Mouse (Mus musculus) midbrain, embryonic 15.5 days (tissue): ENCODE measurements around the gene Mapk8ip1. TPM values are rescaled to one million over a fixed set of nuclear protein-coding genes. Genes with fewer than 3 reads are reported as not detected.

Source experiments
- ATAC-seq: fragments of 200-750 bp; cut with Nextera tagmentation; replicated peaks from 2 replicates; pipeline ENCODE4 v1.8.0; 2017; ENCODE audit warnings: moderate TSS enrichment
- H3K27ac ChIP-seq: fragments of 300-500 bp; sonication (generic); 2 replicates; pipeline ENCODE4 v1.5.1; 2015; ENCODE audit warnings: mild to moderate bottlenecking, inconsistent platforms
- H3K27me3 ChIP-seq: fragments of 300-500 bp; sonication (generic); replicated peaks from 2 replicates; pipeline ENCODE4 v1.6.1; 2015; ENCODE audit warnings: inconsistent platforms
- H3K36me3 ChIP-seq: fragments of 300-500 bp; sonication (generic); replicated peaks from 2 replicates; pipeline ENCODE4 v1.6.1; 2015; ENCODE audit warnings: inconsistent platforms
- H3K4me1 ChIP-seq: fragments of 300-500 bp; sonication (generic); 2 replicates; pipeline ENCODE4 v1.6.1; 2015; ENCODE audit warnings: inconsistent platforms
- H3K4me2 ChIP-seq: fragments of 300-500 bp; sonication (generic); 2 replicates; pipeline ENCODE4 v1.6.1; 2015; ENCODE audit warnings: inconsistent platforms, mild to moderate bottlenecking, moderate library complexity
- H3K4me3 ChIP-seq: fragments of 300-500 bp; sonication (generic); 2 replicates; pipeline ENCODE4 v1.5.1; 2015; ENCODE audit warnings: mild to moderate bottlenecking, inconsistent platforms
- H3K9ac ChIP-seq: fragments of 300-500 bp; sonication (generic); 2 replicates; pipeline ENCODE4 v1.6.1; 2015; ENCODE audit warnings: mild to moderate bottlenecking, inconsistent platforms
- H3K9me3 ChIP-seq: fragments of 300-500 bp; sonication (generic); 2 replicates; pipeline ENCODE4 v1.6.1; 2016; ENCODE audit warnings: inconsistent platforms
- WGBS: fragments of 180-500 bp; shearing (Covaris S2); methylation state at CpG from one replicate; pipeline ENCODE4 v1.1.7; 2015; ENCODE audit warnings: mixed read lengths; 5-methylcytosine and 5-hydroxymethylcytosine counted together
- polyA plus RNA-seq: library from polyadenylated mRNA; unstranded; fragments of >200 nt; fragmentation: Nextera tagmentation; extraction: Ambion mirVana; gene quantifications from 2 replicates; pipeline ENCODE4 v1.2.1, GENCODE M21; 2015

Mapk8ip1 gene
- polyA plus RNA-seq, 1 experiment from 2014 or later, result 155 TPM

DNA sequence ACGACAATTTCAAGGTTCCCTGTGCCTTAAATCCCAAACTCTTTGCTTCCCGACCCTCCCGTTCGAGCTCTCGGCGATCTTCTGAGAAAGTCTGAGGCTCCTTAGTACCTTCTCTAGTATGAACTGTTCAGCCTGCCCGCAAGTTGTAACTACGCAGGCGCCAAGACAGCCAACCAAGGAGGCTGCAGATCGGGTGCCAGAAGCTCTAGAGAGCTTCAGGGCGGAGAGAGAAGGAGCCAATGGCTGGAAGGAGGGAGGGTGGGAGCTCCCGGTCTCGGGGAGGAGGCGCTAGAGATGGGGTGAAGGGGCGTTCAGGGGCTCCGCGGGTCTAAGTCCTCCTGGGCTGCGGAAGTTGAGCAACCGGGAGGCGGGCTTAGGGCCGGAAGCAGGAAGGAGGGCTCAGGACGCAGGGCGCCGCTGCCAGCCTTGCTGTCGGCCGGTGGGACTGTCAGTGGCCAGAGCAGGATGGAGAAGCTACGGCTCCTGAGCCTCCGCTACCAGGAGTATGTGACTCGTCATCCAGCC lies 25.9 kb downstream of the Mapk8ip1 start:
- peaks cover 9% of the 10 kb centered on the region; the same call in 1 of the 2 replicates for H3K36me3 ChIP-seq
- H3K27ac ChIP-seq, result peak overlapping the region; percentile 85
- under 1% methylated on average over 29 of the region's 29 CpGs for WGBS
- peaks cover 13% of the 10 kb centered on the region for H3K27me3 ChIP-seq
- peaks cover 52% of the 10 kb centered on the region for H3K4me1 ChIP-seq
- peak; percentile 94 for ATAC-seq
- peak overlapping the region; percentile 65 for H3K9ac ChIP-seq
- H3K4me3 ChIP-seq, result peak overlapping the region; percentile 85
- H3K9me3 ChIP-seq, result no peaks in the 10 kb centered on the region
- H3K4me2 ChIP-seq, result peak overlapping the region; percentile 84

DNA sequence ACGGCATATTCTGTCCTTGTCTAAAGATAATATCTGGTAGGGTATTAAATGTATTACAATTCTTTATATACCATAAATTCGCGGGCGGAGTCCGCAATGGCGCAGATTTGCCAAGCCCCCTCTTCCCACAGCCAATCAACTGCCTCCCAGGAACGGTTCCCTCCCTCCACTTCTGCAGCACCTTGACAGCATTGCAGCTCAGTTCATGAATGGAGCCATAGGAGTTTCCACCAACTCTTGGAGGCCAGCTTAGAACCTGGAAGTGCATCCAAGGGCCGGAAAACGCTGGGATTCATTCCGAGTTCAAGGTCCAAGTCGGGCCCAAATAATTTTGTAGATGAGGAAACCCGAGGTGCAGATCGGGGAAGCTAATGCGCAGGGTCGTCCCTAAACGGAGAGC lies 26.5 kb downstream of the Mapk8ip1 start, which contains the start of the genes Pex16 and Large2:
Gene Pex16, plus strand, starts transcription at position 163 of the 400 bp plus-strand sequence.
Gene Large2, minus strand, starts transcription at position 356 of the 400 bp plus-strand sequence.
- WGBS, result 6% methylated on average over 16 of the region's 16 CpGs
- Histone ChIP-seq H3K36me3 (peaks cover 9% of the 10 kb centered on the region; the same call in 1 of the 2 replicates), H3K27me3 (peaks cover 20% of the 10 kb centered on the region), H3K9me3 (no peaks in the 10 kb centered on the region), H3K4me1 (peaks cover 53% of the 10 kb centered on the region), H3K4me2 (peak within 1 kb of the TSS; percentile 84), H3K27ac (peak within 1 kb of the TSS; percentile 85), H3K4me3 (peak within 1 kb of the TSS; percentile 85), H3K9ac (peak within 1 kb of the TSS; percentile 65)
- ATAC-seq, result peak; percentile 53

DNA sequence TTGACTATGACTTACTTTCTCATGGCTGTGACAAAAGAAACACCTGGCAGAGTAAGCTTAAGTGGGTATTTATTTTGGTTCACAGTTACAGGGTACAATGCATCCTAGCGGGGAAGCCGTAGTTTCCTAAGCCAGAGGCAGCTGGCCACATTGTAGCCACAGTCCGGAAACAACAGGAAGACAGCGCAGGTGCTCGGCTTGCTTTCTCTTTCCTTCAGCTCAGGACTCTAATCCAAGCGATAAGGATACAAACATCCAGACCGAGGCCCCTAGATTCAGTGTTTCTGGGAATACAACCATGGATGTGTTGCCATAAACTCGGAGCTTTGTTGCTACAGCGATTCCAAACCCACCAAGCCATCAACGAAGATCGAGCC lies 27.6 kb downstream of the Mapk8ip1 start:
- H3K4me3 ChIP-seq, result no peak overlapping the region
- 55% methylated on average over 11 of the region's 11 CpGs for WGBS
- ATAC-seq, result no peak
- peaks cover 27% of the 10 kb centered on the region for H3K27me3 ChIP-seq
- H3K9ac ChIP-seq, result no peak overlapping the region
- H3K4me2 ChIP-seq, result no peak overlapping the region
- no peaks in the 10 kb centered on the region for H3K36me3 ChIP-seq
- H3K27ac ChIP-seq, result no peak overlapping the region
- peaks cover 53% of the 10 kb centered on the region for H3K4me1 ChIP-seq
- H3K9me3 ChIP-seq, result no peaks in the 10 kb centered on the region

DNA sequence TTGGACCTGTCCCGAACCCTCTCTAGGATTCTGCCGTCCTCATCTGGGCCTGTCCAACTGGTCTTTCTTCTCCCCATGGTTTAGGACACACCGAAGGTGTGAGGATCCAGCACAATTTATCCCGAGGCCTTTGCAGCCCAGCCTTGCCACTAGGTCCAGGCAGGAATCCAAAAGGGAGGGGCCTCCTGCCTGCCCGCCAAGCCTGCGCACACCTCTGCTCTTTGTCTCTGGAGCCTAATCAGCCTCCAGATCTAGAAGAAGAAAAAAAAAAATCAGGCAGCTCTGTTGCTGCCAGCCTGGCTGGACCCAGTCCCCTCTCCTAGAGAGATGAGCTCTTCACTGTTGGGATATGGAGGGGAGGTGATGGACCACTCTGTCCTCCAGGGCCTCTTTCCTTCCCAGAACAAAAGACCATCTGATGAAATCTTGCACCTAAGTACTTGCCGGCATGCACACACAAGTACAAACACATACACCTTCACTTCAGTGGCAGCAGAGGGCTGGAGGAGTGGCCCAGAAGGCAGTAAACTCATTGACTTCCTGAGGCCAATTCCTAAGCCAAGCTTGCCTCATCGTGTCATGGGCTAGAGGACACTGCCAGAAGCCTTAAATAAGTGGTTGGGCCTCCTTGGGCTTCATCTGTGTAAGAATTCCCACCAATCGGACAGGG lies 28.2 kb downstream of the Mapk8ip1 start:
- 0 out of 2 replicates have a peak overlapping the region, but pooled peaks have one; percentile 6 for H3K27ac ChIP-seq
- H3K4me1 ChIP-seq, result peaks cover 53% of the 10 kb centered on the region
- H3K4me3 ChIP-seq, result no peak overlapping the region
- H3K9ac ChIP-seq, result no peak overlapping the region
- 14% methylated on average over 9 of the region's 9 CpGs for WGBS
- no peaks in the 10 kb centered on the region for H3K36me3 ChIP-seq
- H3K4me2 ChIP-seq, result no peak overlapping the region
- no peaks in the 10 kb centered on the region for H3K9me3 ChIP-seq
- peaks cover 27% of the 10 kb centered on the region for H3K27me3 ChIP-seq
- no peak for ATAC-seq

DNA sequence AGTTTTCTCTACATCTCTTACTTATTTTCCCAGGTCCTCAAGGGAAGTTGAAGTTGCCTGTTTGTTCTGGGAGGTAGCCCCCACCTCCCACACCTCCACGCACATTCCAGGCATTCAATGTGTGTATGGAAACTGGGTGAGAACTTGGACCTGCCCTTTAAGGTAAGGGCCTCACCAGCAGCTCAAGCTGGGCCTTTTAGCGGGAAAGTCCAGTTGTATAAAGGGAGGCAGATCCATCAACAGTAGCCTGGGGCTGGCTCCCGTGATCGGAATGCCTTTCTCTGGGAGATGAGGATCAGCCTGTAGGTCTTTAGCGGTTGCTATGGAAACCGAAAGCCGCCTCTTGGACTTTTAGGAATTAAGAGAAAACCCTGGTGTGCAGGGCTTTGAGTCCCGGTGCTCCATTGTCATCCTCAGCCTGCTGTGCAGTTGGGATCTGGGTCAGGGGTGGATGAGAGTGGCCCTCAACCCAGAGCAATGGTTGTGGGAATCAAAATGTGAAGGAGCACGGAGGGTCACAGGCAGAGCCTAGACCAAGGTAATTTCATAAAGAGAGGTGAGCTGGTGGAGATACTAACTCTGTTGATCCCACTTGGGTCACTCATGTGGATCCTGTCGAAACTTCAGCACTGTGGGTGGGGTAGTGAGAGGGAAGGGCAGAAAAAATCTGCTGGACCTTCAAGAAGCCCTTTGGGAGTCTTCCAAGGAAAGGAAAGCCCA lies 28.9 kb downstream of the Mapk8ip1 start:
- 7% methylated on average over 10 of the region's 10 CpGs for WGBS
- ATAC-seq, result no peak
- H3K9me3 ChIP-seq, result no peaks in the 10 kb centered on the region
- no peaks in the 10 kb centered on the region for H3K36me3 ChIP-seq
- no peak overlapping the region for H3K9ac ChIP-seq
- no peak overlapping the region for H3K4me3 ChIP-seq
- 0 out of 2 replicates have a peak overlapping the region, but pooled peaks have one; percentile 6 for H3K27ac ChIP-seq
- peaks cover 27% of the 10 kb centered on the region for H3K27me3 ChIP-seq
- H3K4me1 ChIP-seq, result peaks cover 53% of the 10 kb centered on the region
- no peak overlapping the region; the same call in 1 of the 2 replicates for H3K4me2 ChIP-seq

DNA sequence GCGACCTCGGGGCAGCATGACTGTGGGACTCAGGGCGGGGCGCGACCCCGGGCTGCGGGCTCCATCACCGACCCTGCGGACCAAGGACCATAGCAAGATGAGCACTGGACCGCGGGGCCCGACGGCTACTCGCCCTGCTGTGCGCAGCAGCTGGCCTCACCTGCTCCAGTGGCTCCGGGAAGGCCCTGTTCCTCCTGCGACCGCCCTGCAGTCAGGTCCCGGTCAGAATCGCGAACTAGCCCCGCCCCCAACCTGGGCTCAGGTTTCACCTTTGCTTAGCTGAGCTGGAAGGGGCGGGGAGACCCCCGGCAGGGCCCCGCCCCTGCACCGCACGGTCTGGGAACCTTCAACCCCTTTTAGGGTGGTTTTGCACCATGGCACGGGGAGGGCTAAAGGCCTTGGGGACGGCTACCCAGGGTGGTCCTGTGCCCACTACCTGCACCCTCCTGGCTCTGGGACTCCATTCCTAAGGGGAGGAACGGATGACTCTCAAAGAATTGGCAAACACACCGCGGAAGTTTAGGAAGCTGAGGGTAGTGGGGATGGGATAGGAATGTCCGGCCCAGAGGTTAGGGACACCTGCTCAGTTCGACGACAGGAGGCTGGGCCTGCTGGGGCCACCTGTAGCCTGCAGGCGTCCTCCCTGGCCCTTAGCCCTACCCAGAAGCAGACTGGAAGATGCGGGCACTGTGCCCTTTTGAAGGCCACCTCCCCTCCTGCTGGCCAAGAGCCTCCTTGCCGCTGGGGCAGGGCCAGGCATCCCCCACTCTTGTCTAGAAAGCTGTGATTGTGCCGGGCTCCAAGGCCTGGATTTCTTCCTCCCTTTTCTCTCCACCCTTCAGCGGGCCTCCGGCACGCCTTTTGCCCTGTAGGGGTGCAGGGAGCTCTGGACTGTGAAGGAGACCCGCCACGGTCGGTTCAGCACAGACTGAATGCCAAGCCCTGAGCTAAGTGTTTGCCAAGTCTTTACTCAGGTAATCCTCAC lies 29.9 kb downstream of the Mapk8ip1 start:
- H3K27ac ChIP-seq, result no peak overlapping the region
- peaks cover 27% of the 10 kb centered on the region for H3K27me3 ChIP-seq

DNA sequence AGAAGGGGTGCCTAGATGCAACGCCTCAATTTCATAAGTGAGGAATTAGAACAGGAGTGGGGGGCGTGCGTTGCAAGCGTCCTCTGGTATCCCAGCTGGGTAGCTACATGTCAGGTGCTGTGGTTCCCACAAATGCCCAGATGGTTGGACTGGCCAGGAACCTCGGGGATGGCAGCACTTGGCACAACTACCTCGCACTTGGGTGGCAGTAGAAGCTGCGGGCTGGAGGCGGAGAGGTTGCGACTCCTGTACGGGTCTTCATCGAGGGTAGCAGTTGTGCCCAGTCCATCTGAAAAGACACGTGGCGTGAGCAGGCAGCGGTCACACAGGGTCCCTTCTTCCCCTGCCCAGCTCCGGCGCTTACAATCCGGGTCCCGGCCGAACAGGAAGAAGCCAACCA lies 30.7 kb downstream of the Mapk8ip1 start:
- no peak for ATAC-seq
- Histone ChIP-seq H3K9ac (0 out of 2 replicates have a peak overlapping the region, but pooled peaks have one; percentile 9), H3K4me1 (peaks cover 42% of the 10 kb centered on the region), H3K9me3 (no peaks in the 10 kb centered on the region), H3K4me3 (peak overlapping the region; percentile 33), H3K4me2 (peak overlapping the region; percentile 59), H3K27me3 (peaks cover 27% of the 10 kb centered on the region), H3K27ac (no peak overlapping the region), H3K36me3 (no peaks in the 10 kb centered on the region)
- 12% methylated on average over 19 of the region's 19 CpGs for WGBS

More for the DNA sequence above, 29.9 kb downstream of the Mapk8ip1 start:
- ATAC-seq, result no peak
- no peak overlapping the region for H3K9ac ChIP-seq
- no peaks in the 10 kb centered on the region for H3K36me3 ChIP-seq
- no peaks in the 10 kb centered on the region for H3K9me3 ChIP-seq
- H3K4me1 ChIP-seq, result peaks cover 48% of the 10 kb centered on the region
- 3% methylated on average over 45 of the region's 45 CpGs for WGBS
- peak overlapping the region; percentile 33 for H3K4me3 ChIP-seq
- H3K4me2 ChIP-seq, result peak overlapping the region; percentile 59

DNA sequence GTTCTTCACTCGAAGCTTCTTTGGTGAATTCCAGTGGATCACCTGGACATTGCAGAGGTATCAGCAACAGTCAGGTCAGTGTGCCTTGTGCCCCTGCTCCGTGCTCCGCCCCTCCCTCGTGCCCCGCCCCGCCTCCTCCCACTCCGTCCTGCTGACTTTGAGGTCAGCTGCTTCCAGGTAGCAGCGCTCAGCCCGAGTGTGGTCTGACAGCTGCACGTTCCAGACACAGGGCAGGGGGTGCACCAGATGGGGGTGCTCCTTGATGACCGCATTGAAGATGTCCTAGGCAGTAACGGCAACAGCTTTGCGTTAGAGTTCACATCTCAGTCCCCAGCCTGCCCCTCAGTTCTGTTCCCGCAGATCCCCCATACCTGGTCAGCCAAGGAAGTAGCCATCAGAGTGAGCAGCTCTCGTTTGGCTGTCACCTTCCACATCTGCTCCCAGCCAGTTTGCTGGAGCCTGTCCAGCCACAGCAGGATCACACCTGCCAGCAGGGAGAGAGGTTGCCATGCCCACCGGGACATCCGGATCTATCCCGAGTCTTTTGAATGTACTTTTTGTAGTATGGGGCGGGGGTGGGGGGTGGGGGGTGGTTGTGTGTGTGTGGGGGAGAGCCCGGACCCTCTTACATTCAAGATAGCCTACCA lies 33.6 kb downstream of the Mapk8ip1 start:
- peaks cover 27% of the 10 kb centered on the region for H3K27me3 ChIP-seq
- 56% methylated on average over 20 of the region's 20 CpGs for WGBS
- H3K4me1 ChIP-seq, result peaks cover 24% of the 10 kb centered on the region
- no peak overlapping the region for H3K4me2 ChIP-seq
- H3K9ac ChIP-seq, result no peak overlapping the region
- no peaks in the 10 kb centered on the region for H3K9me3 ChIP-seq
- ATAC-seq, result no peak
- peaks cover 6% of the 10 kb centered on the region; the same call in 1 of the 2 replicates for H3K36me3 ChIP-seq
- no peak overlapping the region for H3K4me3 ChIP-seq
- no peak overlapping the region for H3K27ac ChIP-seq

DNA sequence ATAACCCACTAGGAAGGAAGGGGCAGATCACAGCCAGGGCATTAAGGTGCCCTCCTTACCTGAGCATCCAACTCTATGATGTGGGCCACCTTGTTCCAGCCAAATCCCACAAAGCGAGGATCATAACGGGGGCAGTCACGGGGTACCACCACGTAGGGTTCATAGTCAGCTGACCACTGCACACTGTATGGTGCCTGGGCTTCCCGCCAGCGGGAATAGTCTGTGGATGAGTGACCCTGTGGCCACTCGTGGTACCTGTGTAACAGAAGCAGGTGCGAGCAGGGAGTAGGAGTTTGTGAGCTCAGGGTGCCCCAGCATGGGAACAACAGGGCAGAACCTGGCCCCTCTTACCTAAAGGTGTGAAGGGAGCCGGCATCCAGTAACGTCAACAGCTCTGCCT lies 35.5 kb downstream of the Mapk8ip1 start:
- peaks cover 5% of the 10 kb centered on the region for H3K4me1 ChIP-seq
- no peak for ATAC-seq
- H3K27me3 ChIP-seq, result peaks cover 17% of the 10 kb centered on the region
- no peak overlapping the region for H3K9ac ChIP-seq
- H3K4me3 ChIP-seq, result no peak overlapping the region
- WGBS, result 94% methylated on average over 10 of the region's 10 CpGs
- no peak overlapping the region for H3K27ac ChIP-seq
- peaks cover 6% of the 10 kb centered on the region; the same call in 1 of the 2 replicates for H3K36me3 ChIP-seq
- no peak overlapping the region for H3K4me2 ChIP-seq
- no peaks in the 10 kb centered on the region for H3K9me3 ChIP-seq

DNA sequence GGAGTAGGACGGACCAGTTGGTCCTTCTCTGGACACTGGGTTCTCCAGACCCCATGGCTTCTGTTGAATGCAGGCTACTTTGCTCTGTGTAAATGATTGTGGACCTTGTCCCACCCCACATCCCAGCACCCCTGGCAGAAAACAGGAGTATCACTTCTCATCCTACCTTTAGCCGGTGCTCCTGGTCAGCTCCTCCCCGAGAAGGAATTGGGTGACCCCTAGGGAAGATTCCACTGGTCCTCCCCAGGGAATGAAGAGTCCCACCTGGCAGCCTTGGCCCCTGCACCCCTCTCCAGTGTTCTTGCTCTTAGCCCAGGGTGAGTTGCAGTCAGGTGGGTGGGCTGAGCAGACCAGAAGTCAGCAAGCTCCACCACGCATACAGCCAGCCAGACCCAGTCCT lies 37.0 kb downstream of the Mapk8ip1 start:
- H3K9ac ChIP-seq, result no peak overlapping the region
- H3K4me3 ChIP-seq, result no peak overlapping the region
- H3K9me3 ChIP-seq, result no peaks in the 10 kb centered on the region
- no peak for ATAC-seq
- 89% methylated on average over 4 of the region's 4 CpGs for WGBS
- H3K36me3 ChIP-seq, result peaks cover 17% of the 10 kb centered on the region; the same call in 1 of the 2 replicates
- H3K4me1 ChIP-seq, result no peaks in the 10 kb centered on the region
- no peak overlapping the region for H3K4me2 ChIP-seq
- H3K27ac ChIP-seq, result no peak overlapping the region
- H3K27me3 ChIP-seq, result peaks cover 3% of the 10 kb centered on the region; the same call in 1 of the 2 replicates

DNA sequence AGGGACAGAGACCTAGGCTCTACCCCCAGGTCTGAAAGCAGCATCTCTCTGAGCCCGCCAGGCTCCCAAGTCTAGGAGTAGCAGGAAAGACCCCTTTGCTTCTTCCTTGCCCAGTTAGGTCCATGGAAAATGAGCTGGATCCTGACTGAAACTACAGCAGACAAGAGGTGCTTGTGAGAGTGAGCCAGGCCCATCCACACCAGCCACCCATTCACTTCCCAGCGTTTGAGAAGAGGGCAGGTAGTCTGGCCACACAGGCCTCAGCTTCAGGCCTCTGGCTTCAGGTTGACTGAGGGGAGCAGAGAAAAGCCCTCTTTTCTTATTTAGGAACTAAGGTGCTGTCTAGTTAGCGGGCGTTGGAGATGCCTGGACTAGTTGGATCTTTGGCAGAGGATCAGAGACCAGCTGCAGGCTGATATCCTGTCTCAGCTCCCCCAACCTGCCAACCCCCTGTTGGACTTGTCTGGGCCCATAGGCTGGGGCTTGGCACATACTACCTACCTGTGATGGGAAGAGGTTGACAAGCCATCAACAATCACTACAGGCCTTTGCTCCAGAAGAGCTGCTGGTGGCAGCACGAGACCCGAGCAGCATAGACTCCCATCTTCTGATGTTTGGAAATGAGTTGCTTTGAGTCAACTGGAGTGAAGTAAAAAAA lies 38.4 kb downstream of the Mapk8ip1 start:
- H3K4me2 ChIP-seq, result no peak overlapping the region
- no peaks in the 10 kb centered on the region for H3K27me3 ChIP-seq
- no peak overlapping the region for H3K27ac ChIP-seq
- H3K9me3 ChIP-seq, result no peaks in the 10 kb centered on the region
- no peak overlapping the region for H3K4me3 ChIP-seq
- no peak for ATAC-seq
- WGBS, result 94% methylated on average over 6 of the region's 6 CpGs
- H3K36me3 ChIP-seq, result peaks cover 25% of the 10 kb centered on the region; the same call in 1 of the 2 replicates
- H3K9ac ChIP-seq, result no peak overlapping the region
- H3K4me1 ChIP-seq, result no peaks in the 10 kb centered on the region
